Mouse (Mus musculus) kidney, adult 10 weeks (tissue): ENCODE measurements around the gene Apoc2. TPM values are rescaled to one million over a fixed set of nuclear protein-coding genes. Genes with fewer than 3 reads are reported as not detected.

Source experiments
- polyA plus RNA-seq: library from polyadenylated mRNA; stranded (reverse); fragments of 350-450 nt; fragmentation: Illumina TruSeq; extraction: RNeasy Lipid Tissue Mini Kit (QIAGEN cat#74804); gene quantifications from one replicate; pipeline ENCODE4 v1.2.3, GENCODE M21; 2014; ENCODE audit warnings: low read depth, low replicate concordance

The Apoc2 gene
- not detected for polyA plus RNA-seq

DNA sequence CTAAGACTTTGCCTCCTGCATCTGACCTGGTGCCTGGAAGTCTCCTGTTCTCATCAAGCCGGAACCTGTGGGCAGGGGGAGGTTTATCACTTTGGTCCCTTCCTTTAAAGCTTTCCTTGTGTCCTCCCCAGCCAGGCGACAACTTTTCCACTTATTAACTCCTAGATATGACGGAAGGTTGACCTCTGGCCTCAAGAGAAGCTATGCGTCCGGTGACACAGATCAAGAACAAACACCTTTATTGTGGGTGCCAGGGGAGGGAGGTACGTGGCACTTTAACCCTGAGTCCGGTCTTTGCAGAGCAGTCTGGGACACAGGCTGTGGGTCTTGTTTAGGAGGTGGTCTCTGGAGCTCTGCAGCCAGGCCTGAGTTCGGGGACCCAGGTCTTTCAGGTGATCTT is at the start of gene Apoc2:
Gene Apoc2 (minus strand): TSS at position 70 of the 400 bp plus-strand sequence.

DNA sequence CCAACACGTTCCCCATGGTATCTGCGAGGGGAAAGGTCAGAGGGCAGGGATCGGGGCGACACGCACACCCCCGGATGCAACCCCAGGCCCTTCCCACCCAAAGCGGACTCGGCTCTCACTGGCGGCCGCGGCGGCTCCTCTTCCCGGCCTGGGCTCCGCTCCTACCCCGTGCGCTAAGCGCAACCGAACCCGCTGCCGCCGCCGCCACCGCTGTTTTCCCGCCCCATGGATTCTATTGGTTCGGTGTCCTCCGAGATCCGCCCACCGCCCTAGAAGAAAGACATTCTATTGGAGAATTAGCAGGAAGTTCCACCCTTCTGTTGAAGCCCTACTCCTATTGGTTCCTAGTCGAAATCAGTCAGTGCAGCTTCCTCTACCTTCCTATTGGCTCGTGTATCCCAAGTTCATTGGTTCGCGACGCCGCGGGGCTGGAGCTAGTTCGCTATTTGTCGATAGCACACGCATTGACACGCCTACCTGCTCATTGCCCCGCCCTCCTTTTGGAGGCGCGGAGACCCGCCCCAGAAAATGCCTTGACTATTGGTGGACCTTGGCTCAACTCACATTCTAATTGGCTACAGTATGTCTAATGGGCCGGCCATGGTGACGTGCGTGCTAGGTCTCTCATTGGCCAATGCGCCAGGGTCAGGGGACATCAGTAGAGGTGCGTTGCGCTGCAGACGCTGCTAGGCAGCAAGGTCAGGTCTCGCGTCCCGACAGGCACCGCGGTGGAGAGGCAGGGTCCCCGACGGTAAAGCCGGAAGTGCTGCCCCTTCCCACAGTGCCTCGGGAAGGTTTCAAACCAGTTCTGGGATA is 37.7 kb upstream of the Apoc2 start, which contains the start of gene Tomm40:
Gene Tomm40 (minus strand): TSS at position 200 of the 816 bp plus-strand sequence.

DNA sequence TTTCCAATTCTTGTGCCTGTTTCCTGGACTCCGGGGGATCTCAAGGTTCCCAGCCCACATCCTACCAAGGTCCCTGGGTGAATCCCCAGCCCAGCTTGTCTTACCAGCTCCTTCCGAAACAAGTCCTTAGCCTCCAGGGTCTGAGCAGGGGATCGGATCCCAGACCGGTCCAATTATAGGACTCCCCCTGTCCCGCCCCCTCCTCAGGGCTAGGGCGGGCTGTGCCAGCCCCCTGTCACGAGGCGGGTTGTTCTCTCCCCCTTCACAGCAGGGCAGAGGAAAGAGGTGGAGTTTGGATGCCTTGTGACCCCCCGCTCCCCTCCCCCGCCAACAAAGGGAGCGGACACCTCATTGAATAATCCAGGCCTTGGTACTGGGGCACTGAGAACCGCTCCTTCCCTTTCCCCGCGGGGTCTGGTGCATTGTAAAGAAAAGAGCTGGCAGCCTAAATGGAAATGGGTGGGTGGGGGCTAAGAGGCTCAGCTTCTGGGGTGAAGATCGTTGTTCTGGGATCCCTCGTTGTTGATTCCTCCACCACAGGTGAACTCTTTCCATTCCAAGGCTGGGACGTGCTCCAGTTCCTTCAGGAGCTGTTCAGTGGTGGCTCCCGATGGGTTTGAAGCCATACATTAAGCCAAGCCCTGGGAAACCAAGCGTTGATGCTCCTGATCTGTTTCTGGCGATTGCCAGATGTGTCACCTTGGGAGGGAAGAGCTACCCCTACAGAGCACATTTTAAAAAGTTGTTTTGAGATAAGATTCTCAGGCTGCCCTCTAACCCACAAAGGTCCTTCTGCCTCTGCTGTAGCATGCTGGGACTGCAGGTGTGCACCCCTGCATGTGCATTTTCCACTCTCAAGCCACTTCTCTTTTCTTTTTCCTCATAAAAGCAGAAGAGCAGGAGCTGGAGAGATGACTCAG is 21.4 kb upstream of the Apoc2 start, which contains the start of gene Apoe:
Gene Apoe (minus strand): TSS at position 282 of the 920 bp plus-strand sequence.

DNA sequence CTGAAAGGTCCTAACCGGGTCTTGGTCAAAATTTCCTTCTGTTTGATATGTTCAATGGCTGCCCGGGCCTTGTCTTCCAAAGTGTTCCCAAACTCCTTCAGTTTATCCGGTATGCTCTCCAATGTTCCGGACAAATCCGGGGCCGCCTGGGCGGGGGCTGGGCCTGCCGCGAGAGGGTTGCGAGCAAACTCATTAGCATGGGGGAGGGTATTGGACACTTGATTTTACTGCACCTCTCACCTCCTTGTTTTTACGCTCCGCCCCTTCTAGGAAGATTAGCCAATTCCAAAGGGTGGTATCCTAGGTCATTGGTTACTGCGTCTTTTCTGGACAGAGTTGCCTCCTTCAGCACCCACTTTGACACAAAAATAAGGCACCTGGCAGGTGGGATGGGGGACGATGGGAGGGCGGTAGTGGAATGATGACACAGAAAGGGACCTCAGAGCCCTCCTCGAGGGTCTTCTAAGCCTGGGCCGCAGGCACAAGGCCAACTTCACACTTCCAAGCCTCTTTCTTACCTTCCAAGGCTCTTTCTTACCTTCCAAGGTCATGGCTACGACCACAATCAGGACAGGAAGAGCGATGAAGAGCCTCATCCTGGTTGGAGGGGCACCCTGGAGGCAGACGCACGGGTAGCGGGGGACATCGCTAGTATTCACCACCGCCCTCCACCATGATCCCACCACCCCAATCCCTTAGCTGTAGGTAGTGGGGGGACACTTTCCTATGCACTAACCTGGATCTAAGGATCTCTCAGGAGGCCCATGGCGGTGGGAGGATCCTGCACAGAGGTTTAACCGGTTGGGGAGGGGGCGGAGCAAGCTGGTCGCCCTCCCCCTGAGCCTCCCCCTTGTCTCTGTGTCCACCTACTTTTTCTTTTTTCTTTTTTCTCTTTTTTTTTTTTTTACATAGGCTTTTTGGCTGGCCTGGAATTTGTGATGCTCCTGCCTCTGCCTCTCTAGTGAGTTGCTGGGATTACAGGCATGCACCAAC is 14.4 kb upstream of the Apoc2 start, which contains the start of gene Apoc1:
Gene Apoc1 (minus strand): TSS at position 788 of the 993 bp plus-strand sequence.

DNA sequence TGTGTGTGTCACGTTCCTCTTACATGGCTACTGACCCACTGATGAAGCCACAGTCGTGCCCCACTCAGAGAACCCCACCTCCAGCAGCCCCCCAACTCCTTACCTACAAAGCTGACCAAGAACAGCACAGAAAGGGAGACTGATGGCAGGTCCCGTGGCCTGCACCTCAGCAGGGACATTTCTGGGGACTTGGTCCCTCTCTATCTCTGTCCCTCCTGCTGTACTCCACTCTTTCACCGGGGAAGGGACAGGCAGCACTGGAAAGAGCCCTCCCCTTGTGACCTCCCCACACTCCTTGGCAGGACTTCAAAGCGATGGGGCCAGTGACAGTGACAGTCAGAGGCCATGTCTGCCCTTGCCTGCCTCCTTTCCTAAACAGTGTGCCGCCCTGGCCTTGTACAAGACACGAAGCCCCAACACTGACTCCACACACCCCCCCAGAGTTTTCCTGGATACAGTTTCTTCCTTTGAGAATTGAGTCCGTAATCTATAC is 3.5 kb upstream of the Apoc2 start, which contains the start of the genes Gm44805 and Apoc4:
Gene Gm44805 (minus strand): TSS at position 222 of the 493 bp plus-strand sequence.
Gene Apoc4 (minus strand): TSS at position 278 of the 493 bp plus-strand sequence.

DNA sequence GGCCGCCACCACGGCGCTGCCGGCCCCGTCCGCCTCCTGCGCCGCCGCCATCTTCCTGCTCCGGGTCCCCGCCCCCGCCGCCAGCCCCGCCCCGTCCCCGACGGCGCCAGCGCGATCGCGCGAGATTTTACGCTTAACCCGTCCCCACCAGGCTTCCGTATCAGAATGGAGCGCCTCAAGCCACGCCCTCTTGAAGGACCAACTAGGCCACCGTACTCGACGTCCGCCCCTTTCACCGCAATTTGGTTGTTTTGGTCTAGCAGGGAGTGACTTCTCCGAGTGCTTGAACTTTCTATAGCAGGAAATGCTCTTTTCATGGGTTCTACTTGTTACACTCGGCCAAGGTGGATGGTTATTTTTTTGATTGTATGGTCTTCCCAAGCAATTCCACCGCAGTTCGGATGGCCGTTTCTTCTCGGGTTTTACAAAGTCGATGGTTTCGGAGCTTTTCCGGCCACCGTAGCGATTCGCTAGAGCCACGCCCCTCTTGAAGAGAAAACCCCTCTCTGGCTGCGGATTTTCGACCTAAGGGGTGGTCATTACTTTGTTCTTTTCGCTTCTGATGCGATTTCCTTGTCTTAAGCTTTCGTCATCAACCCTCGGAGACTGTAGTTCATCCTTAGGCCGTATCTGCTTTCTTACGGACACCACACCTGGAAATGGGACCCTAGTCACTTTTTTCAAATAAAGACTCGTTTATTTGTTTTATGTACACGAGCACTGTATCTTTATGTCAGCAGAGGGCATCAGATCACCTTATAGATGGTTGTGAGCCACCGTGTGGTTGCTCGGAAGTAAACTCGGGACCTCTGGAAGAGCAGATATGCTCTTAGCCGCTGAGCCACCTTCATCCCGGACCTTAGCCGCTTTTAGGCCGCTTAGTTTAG is 12.5 kb downstream of the Apoc2 start, which contains the start of gene Clptm1:
Gene Clptm1 (minus strand): TSS at position 79 of the 887 bp plus-strand sequence.

DNA sequence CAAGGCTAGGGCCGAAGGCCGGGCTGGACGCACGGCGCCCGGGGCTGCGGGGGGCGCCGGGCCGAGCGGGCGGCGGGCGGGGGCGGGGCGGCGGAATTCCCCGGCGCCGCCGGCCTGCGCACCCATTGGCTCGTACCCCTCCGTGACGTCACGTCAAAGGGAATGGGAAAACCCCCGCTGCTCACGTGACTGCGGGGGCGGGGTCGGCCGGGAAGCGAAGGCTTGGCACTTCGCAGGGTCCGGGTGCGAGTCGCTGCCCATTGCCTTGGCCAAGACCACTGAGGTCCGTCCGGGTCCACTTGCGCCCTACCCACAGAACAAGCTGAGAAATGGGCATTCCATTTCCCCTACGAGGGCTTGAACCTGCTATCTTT is 48.4 kb downstream of the Apoc2 start, which contains the start of gene Relb:
Gene Relb (minus strand): TSS at position 78 of the 374 bp plus-strand sequence.

Other genes starting within 250 kb of the Apoc2 start
- 0.89 TPM for gene Mark4, start 219.1 kb downstream of the Apoc2 start, polyA plus RNA-seq
- gene Exoc3l2, start 214.6 kb downstream of the Apoc2 start, polyA plus RNA-seq, result 1.4 TPM
- gene Bloc1s3, start 169.6 kb downstream of the Apoc2 start, polyA plus RNA-seq, result 4.8 TPM
- not detected for gene Trappc6a, start 169.5 kb downstream of the Apoc2 start, polyA plus RNA-seq
- gene Nkpd1, start 160.1 kb downstream of the Apoc2 start, polyA plus RNA-seq, result not detected
- gene Ppp1r37, start 114.9 kb downstream of the Apoc2 start, polyA plus RNA-seq, result 0.49 TPM
- not detected for gene Zfp296, start 100.7 kb downstream of the Apoc2 start, polyA plus RNA-seq
- gene Gemin7, start 100.3 kb downstream of the Apoc2 start, polyA plus RNA-seq, result 19.0 TPM
- 1.5 TPM for gene Clasrp, start 73.5 kb downstream of the Apoc2 start, polyA plus RNA-seq
- gene Relb, start 48.5 kb downstream of the Apoc2 start, polyA plus RNA-seq, result 0.61 TPM
- 26.7 TPM for gene Clptm1, start 12.9 kb downstream of the Apoc2 start, polyA plus RNA-seq
- gene Gm44805, start 3.5 kb upstream of the Apoc2 start, polyA plus RNA-seq, result not detected
- gene Apoc4, start 3.5 kb upstream of the Apoc2 start, polyA plus RNA-seq, result not detected
- not detected for gene Apoc1, start 14.7 kb upstream of the Apoc2 start, polyA plus RNA-seq
- gene Apoe, start 21.2 kb upstream of the Apoc2 start, polyA plus RNA-seq, result 4.9 TPM
- gene Tomm40, start 37.5 kb upstream of the Apoc2 start, polyA plus RNA-seq, result 0.28 TPM
- gene Nectin2, start 72.5 kb upstream of the Apoc2 start, polyA plus RNA-seq, result 2.4 TPM
- gene Bcam, start 93.1 kb upstream of the Apoc2 start, polyA plus RNA-seq, result 0.36 TPM
- 1.1 TPM for gene Cblc, start 118.9 kb upstream of the Apoc2 start, polyA plus RNA-seq
- gene Bcl3, start 144.8 kb upstream of the Apoc2 start, polyA plus RNA-seq, result not detected
- not detected for gene Gm19345, start 174.1 kb upstream of the Apoc2 start, polyA plus RNA-seq
- gene Ceacam16, start 183.4 kb upstream of the Apoc2 start, polyA plus RNA-seq, result not detected
- gene Ceacam19, start 210.0 kb upstream of the Apoc2 start, polyA plus RNA-seq, result 0.12 TPM
- 11.8 TPM for gene Pvr, start 243.2 kb upstream of the Apoc2 start, polyA plus RNA-seq